Mouse (Mus musculus) heart, embryonic 14.5 days (tissue): ENCODE results near the gene Galnt7. TPM values are rescaled to one million over a fixed set of nuclear protein-coding genes. Genes with fewer than 3 reads are reported as not detected.

Experiments
- ATAC-seq: fragments of 200-750 bp; cut with Nextera tagmentation; 2 replicates; pipeline ENCODE4 v1.8.0; 2017; ENCODE audit warnings: low read depth, moderate TSS enrichment; ENCODE audit not compliant: insufficient number of reproducible peaks, insufficient read depth, low FRiP score
- H3K27ac ChIP-seq, 2 experiments: fragments of 200-500 bp in 1 of 2; fragments of 300-500 bp in 1 of 2; sonication (generic) in 1 of 2; replicated peaks in 1 of 2; 2 replicates each; pipeline ENCODE4 v1.5.1; 2012 to 2014; ENCODE audit warnings: low read depth in 2 of 2, low read length in 2 of 2, control low read depth in 1 of 2, mild to moderate bottlenecking in 1 of 2, mixed read lengths in 1 of 2; ENCODE audit not compliant: control insufficient read depth in 1 of 2, insufficient read depth in 1 of 2
- H3K27me3 ChIP-seq: fragments of 300-500 bp; sonication (generic); 2 replicates; pipeline ENCODE4 v1.6.1; 2014; ENCODE audit warnings: mild to moderate bottlenecking, low read length, control low read depth; ENCODE audit not compliant: control insufficient read depth, insufficient read depth
- H3K36me3 ChIP-seq: fragments of 300-500 bp; sonication (generic); 2 replicates; pipeline ENCODE4 v1.6.1; 2014; ENCODE audit warnings: mild to moderate bottlenecking, control low read depth, low read length, mixed read lengths; ENCODE audit not compliant: control insufficient read depth, insufficient read depth
- H3K4me1 ChIP-seq, 2 experiments: fragments of 200-500 bp in 1 of 2; fragments of 300-500 bp in 1 of 2; sonication (generic) in 1 of 2; 2 replicates each; pipeline ENCODE4 v1.6.1; 2012 to 2014; ENCODE audit warnings: low read length in 2 of 2, control low read depth in 1 of 2, mixed read lengths in 1 of 2; ENCODE audit not compliant: control insufficient read depth in 2 of 2, insufficient read depth in 2 of 2
- H3K4me2 ChIP-seq: fragments of 300-500 bp; sonication (generic); 2 replicates; pipeline ENCODE4 v1.6.1; 2014; ENCODE audit warnings: mild to moderate bottlenecking, low read length
- H3K4me3 ChIP-seq, 2 experiments: fragments of 200-500 bp in 1 of 2; fragments of 300-500 bp in 1 of 2; sonication (generic) in 1 of 2; 2 replicates each; pipeline ENCODE4 v1.5.1; 2012 to 2014; ENCODE audit warnings: low read length in 2 of 2, mild to moderate bottlenecking in 2 of 2, control low read depth in 1 of 2, low read depth in 1 of 2, moderate library complexity in 1 of 2; ENCODE audit not compliant: control insufficient read depth in 1 of 2, insufficient read depth in 1 of 2
- H3K9ac ChIP-seq: fragments of 300-500 bp; sonication (generic); 2 replicates; pipeline ENCODE4 v1.6.1; 2014; ENCODE audit warnings: mild to moderate bottlenecking, low read length
- H3K9me3 ChIP-seq: fragments of 300-500 bp; sonication (generic); 2 replicates; pipeline ENCODE4 v1.6.1; 2016; ENCODE audit warnings: low read length, control low read depth; ENCODE audit not compliant: control insufficient read depth
- WGBS: fragments of 180-500 bp; shearing (Covaris S2); extraction: QIAGEN DNeasy Blood & Tissue Kit; methylation state at CpG from one replicate; pipeline ENCODE4 v1.1.7; 2014; 5-methylcytosine and 5-hydroxymethylcytosine counted together
- polyA plus RNA-seq: library from polyadenylated mRNA; unstranded; fragments of >200 nt; fragmentation: Nextera tagmentation; extraction: Ambion mirVana; gene quantifications from 2 replicates; pipeline ENCODE4 v1.2.1, GENCODE M21; 2014

The Galnt7 gene
- polyA plus RNA-seq, 1 experiment from 2014 or later: 6.1 TPM

DNA sequence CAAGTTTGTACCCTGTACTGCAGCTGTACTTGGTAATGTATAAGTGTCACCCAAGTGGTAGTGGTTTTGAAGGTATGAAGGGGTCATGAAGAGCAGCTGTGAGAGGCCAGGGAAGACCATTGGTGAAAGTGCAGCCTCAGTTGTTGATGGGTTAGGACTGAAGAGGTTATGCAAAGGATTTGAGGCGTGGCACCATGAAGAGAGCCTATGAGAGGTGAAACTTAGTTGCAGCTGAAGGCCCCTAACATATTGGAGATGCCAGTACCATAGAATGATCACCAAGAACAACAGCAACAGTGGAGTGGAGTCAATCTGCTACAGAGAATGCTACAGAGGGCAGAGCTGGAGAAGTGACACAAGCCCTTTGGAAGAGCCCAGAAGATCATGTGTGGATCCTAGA is 163.5 kb downstream of the Galnt7 start:
- peaks cover 0 to 8% of the 10 kb centered on the region in 2 experiments; a peak in 1 of 4 replicates for H3K4me1 ChIP-seq
- no peak overlapping the region for H3K9ac ChIP-seq
- no peak for ATAC-seq
- H3K4me2 ChIP-seq: peak overlapping the region; percentile 71
- H3K27ac ChIP-seq: peak overlapping the region; percentile 9 to 97; a peak in 3 of 4 replicates
- no peak overlapping the region for H3K4me3 ChIP-seq
- H3K36me3 ChIP-seq: peaks cover 14% of the 10 kb centered on the region; the same call in 1 of the 2 replicates
- no peaks in the 10 kb centered on the region for H3K27me3 ChIP-seq
- H3K9me3 ChIP-seq: no peaks in the 10 kb centered on the region
- WGBS: 100% methylated on average over 1 of the region's 1 CpGs

DNA sequence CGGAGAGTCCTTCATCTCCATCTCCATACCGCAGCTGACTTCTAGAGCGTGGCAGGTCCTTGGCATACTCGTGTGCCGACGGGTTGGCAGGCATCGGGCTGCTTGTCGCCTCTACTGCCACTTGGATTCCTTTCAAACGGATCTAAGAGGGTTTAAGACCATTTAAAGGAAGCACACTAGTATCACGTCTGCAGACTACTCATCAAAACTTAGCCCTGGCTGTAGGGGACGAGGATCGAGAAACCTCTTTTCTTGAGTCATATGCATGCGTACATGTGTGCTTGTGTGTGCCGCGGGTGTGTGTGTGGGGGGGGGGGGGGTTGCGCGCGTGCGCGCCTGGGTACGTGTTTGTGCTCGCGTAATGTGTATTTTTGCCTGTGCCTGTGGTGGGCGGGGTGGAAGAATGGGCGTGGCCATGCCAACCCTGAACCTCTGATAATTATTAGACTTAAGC is 164.5 kb downstream of the Galnt7 start:
- Histone ChIP-seq H3K4me1 (peaks cover 0 to 8% of the 10 kb centered on the region in 2 experiments; a peak in 1 of 4 replicates), H3K27ac (peak overlapping the region; percentile 97 to 100), H3K4me2 (peak overlapping the region; percentile 71), H3K27me3 (no peaks in the 10 kb centered on the region), H3K4me3 (peak overlapping the region; percentile 94 to 95), H3K9me3 (no peaks in the 10 kb centered on the region), H3K9ac (peak overlapping the region; percentile 86), H3K36me3 (peaks cover 19% of the 10 kb centered on the region)
- 0% methylated on average over 25 of the region's 25 CpGs for WGBS
- peak; percentile 53; the same call in 1 of the 2 replicates for ATAC-seq

DNA sequence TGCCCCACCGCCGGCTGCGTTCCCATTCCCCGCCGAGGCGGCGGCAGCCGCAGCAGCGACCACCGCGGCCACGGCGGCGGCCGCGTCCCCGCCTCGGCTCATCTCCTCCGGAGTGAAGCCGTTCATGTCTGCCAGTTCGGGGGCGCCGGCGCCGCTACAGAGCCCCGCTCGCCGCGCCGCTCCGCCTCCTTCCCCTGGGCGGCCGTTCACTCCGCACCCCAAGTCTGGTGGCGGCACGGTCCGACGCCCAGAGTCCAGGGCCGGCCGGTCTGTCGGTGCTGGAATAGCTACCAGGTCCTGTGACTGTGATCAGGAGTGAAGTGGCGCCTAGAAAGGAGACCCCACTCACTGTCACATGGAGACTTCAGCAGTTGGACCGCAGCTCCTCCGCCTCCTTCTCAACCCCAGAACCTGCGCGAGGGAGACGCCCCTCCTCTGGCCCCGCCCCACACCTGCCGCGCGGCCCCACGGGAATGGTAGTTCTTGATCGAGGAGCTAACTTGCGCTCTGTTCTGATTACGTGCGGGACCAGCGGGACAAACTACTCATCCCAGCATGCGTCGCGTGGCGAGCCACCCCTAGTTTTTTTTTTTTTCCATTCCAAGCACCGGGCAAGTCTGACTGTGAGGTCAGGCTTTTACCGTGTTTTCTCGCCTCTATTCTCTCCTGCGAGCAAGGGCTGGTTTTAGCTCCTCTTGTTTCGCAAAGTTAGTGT is 165.2 kb downstream of the Galnt7 start, which contains the start of gene Sap30:
Gene Sap30, minus strand, starts transcription at position 420 of the 715 bp plus-strand sequence.
- H3K27me3 ChIP-seq: no peaks in the 10 kb centered on the region
- peaks cover 24% of the 10 kb centered on the region for H3K36me3 ChIP-seq
- peak within 1 kb of the TSS; percentile 98 for H3K9ac ChIP-seq
- H3K4me1 ChIP-seq: peaks cover 0 to 8% of the 10 kb centered on the region in 2 experiments; a peak in 1 of 4 replicates
- H3K9me3 ChIP-seq: no peaks in the 10 kb centered on the region
- ATAC-seq: peak; percentile 98
- peak within 1 kb of the TSS; percentile 94 to 95 for H3K4me3 ChIP-seq
- H3K27ac ChIP-seq: peak within 1 kb of the TSS; percentile 97 to 100
- peak within 1 kb of the TSS; percentile 71 for H3K4me2 ChIP-seq
- WGBS: under 1% methylated on average over 60 of the region's 66 CpGs

DNA sequence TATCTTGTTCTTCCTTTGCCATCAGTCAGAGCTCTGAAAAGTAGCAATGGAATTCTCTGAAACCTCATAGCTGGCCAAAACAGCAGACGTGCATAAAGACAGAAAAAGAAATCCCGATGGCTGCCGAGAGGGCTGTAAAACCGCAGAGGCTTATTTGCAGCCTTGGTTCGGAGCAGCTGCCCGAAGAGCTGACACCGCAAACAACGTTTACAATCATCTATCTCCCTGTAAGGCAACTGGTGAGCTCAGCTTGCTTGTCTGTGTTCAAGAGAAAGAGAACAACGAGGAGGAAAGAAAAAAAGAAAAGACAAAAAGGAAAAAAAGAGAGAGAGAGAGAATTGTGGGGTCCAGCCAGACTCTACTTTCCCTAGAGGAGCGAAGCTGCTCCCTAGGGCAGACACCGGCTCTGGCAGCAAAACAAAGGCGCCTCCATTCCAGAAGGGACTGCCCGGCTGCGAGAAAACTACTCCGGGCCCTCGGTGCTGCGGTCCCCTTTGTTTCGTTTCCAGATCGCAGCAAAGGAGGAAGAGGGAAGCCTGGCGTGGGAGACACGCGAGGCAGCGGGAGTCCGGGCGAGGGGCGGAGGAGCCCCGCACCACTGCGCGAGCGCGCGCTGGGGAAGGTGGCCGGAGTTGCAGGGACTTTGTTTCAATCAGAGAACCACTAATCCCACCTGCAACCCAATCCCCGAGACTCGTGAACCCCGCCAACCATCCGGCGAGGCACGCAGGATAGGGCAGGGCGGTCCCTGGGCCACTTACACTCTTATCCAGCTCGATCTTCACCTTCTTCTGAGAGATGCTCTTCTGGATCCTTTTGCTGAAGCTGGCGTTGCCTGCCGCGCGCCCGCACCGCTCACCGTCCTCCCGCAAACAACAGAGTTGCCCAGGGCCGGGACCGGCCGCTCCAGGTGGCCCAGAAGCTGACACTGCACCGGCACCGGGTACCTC is 166.1 kb downstream of the Galnt7 start:
- peak overlapping the region; percentile 71 for H3K4me2 ChIP-seq
- peak overlapping the region; percentile 94 to 97 for H3K27ac ChIP-seq
- no peaks in the 10 kb centered on the region for H3K27me3 ChIP-seq
- H3K9me3 ChIP-seq: no peaks in the 10 kb centered on the region
- H3K36me3 ChIP-seq: peaks cover 31% of the 10 kb centered on the region
- WGBS: under 1% methylated on average over 53 of the region's 54 CpGs
- H3K4me3 ChIP-seq: peak overlapping the region; percentile 90 to 95
- peak overlapping the region; percentile 98 for H3K9ac ChIP-seq
- H3K4me1 ChIP-seq: peaks cover 0 to 8% of the 10 kb centered on the region in 2 experiments; a peak in 1 of 4 replicates
- peak; percentile 49 for ATAC-seq

GRCm38 (mm10) chr8:57480606-57481005 is 172.2 kb downstream of the Galnt7 start:
- Histone ChIP-seq H3K4me1 (peaks cover 7 to 20% of the 10 kb centered on the region in 2 experiments; a peak in 3 of 4 replicates), H3K36me3 (peaks cover 34% of the 10 kb centered on the region), H3K4me2 (no peak overlapping the region), H3K9me3 (no peaks in the 10 kb centered on the region), H3K4me3 (no peak overlapping the region), H3K9ac (no peak overlapping the region), H3K27me3 (no peaks in the 10 kb centered on the region), H3K27ac (no peak overlapping the region)
- WGBS: 90% methylated on average over 4 of the region's 4 CpGs
- ATAC-seq: no peak

DNA sequence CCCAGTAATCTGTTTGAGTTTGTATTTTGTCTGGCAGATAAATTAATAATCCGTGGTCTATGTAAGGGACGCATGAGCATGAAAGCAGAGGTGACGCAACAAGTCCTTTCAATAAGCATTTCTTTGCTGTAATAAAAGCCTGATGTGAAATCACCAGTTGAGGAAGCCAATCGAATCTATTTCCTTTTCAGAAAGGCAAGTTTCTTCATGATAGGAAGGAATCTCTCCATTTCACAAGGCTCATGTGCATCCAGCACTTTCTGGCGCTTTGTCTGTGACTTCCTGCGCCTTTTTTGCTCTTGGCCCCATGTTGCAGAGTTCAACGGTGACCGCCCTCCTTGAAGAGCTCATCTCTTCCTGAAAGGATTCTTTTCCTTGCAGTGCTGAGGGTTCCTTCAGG is 173.1 kb downstream of the Galnt7 start:
- ATAC-seq: no peak
- peaks cover 28% of the 10 kb centered on the region for H3K36me3 ChIP-seq
- H3K4me3 ChIP-seq: no peak overlapping the region
- no peak overlapping the region for H3K4me2 ChIP-seq
- H3K27me3 ChIP-seq: no peaks in the 10 kb centered on the region
- no peaks in the 10 kb centered on the region for H3K9me3 ChIP-seq
- no peak overlapping the region for H3K9ac ChIP-seq
- H3K27ac ChIP-seq: no peak overlapping the region
- 94% methylated on average over 8 of the region's 8 CpGs for WGBS
- H3K4me1 ChIP-seq: peaks cover 7 to 14% of the 10 kb centered on the region in 2 experiments; a peak in 3 of 4 replicates

DNA sequence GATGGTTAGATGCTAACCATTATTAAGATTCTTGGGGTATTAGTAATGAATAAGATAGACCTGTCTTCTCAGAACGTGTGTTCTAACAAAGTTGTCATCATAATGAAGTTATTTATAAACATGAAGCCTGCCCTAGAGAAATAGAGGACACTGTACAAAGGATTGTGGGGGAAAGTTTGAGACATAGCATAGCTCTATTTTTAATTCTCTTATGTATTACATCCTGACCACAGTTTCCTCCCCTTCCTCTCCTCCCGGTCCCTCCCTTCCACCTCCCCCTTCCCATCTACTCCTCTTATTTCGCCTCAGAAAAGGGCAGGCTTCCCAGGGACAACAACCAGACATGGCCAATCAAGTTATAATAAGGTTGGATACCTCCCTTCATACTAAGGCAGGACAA is 174.4 kb downstream of the Galnt7 start:
- ATAC-seq: peak; percentile 66; the same call in 1 of the 2 replicates
- WGBS: 23% methylated on average over 3 of the region's 3 CpGs
- H3K27me3 ChIP-seq: no peaks in the 10 kb centered on the region
- H3K4me3 ChIP-seq: no peak overlapping the region
- no peak overlapping the region for H3K9ac ChIP-seq
- H3K27ac ChIP-seq: peak overlapping the region; percentile 8 to 71; a peak in 3 of 4 replicates
- peaks cover 7 to 14% of the 10 kb centered on the region in 2 experiments; a peak in 3 of 4 replicates for H3K4me1 ChIP-seq
- no peaks in the 10 kb centered on the region for H3K9me3 ChIP-seq
- no peak overlapping the region for H3K4me2 ChIP-seq
- H3K36me3 ChIP-seq: peaks cover 20% of the 10 kb centered on the region
